Comparison of ENCODE assay signal across 14 mouse cellular contexts in the genomic region with DNA sequence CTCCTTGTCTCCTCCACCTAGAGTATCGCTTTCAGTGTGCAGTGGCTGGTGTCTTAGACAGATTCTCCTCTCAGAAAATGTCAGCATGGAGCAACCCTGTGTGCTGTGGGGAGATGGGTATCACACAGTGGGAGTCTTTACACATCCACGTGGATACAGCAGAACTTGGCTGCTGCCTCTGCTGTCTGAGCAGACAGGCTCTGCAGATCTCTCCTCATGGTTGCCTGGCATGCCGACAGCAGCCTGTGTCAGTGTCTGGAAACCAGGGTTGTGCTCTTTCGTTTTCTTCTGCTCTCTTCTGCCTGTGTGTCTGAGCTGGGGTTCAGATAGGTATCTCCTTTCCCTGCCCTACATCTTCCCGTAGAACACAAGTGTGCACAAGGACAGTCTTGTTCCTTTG.
DNase-seq lines count a peak whose midpoint lies in the region; ATAC-seq and TF ChIP-seq lines count a peak whose summit lies in the region.
"Had no signal": no experiment of that assay in that cellular context is flagged by ENCODE, and none has a peak within 500 bp of the region (broad histone marks: within the 10 kb centered on the region; RNA-seq: fewer than 3 reads in every experiment).

No protein-coding gene starts in this region.

- TF ChIP-seq POLR2A in thymus, adult 2 months (IDR thresholded peaks at IDR 0.05; ENCODE audit: control insufficient read depth, extremely low read depth, insufficient read depth, low read length, poor library complexity), result no peak

- TF ChIP-seq CTCF in stomach, postnatal 0 days (IDR thresholded peaks at IDR 0.05; ENCODE audit: low read depth), result no peak
- no peak for TF ChIP-seq CTCF in thymus, adult 2 months (IDR thresholded peaks at IDR 0.05; ENCODE audit: borderline replicate concordance, control insufficient read depth, extremely low read depth, insufficient read depth, low read length, poor library complexity)

- no peaks in the 10 kb centered on the region for H3K36me3 ChIP-seq in hindbrain, embryonic 16.5 days (ENCODE audit: control insufficient read depth, insufficient read depth, low read length)
- no peaks in the 10 kb centered on the region for H3K36me3 ChIP-seq in hindbrain, embryonic 13.5 days
- no peaks in the 10 kb centered on the region for H3K36me3 ChIP-seq in stomach, postnatal 0 days (ENCODE audit: control insufficient read depth, insufficient read depth, low read length)
- no peaks in the 10 kb centered on the region for H3K36me3 ChIP-seq in thymus, adult 2 months (ENCODE audit: control insufficient read depth, insufficient read depth, low read length)
- H3K36me3 ChIP-seq: heart, embryonic 13.5 days; hindbrain, embryonic 12.5 days; midbrain, embryonic 10.5 days had no signal

- no peaks in the 10 kb centered on the region; the same call in 1 of the 2 replicates for H3K27me3 ChIP-seq in hindbrain, embryonic 16.5 days (replicated peaks; ENCODE audit: control insufficient read depth, insufficient read depth, low read length)
- H3K27me3 ChIP-seq in hindbrain, embryonic 13.5 days, result 0 out of 2 replicates have a peak, but pooled peaks cover 22% of the 10 kb centered on the region
- H3K27me3 ChIP-seq in stomach, postnatal 0 days (ENCODE audit: control insufficient read depth, insufficient read depth, low read length), result no peaks in the 10 kb centered on the region
- H3K27me3 ChIP-seq in thymus, adult 2 months (ENCODE audit: control insufficient read depth, insufficient read depth, low read length), result no peaks in the 10 kb centered on the region

- WGBS in hindbrain, embryonic 16.5 days, result 50% methylated on average over 5 of the region's 5 CpGs
- WGBS in hindbrain, embryonic 13.5 days, result 61% methylated on average over 5 of the region's 5 CpGs
- 61% methylated on average over 5 of the region's 5 CpGs for WGBS in stomach, postnatal 0 days
- WGBS in thymus, adult 2 months, result 77% methylated on average over 5 of the region's 5 CpGs

- no peak overlapping the region for H3K4me2 ChIP-seq in hindbrain, embryonic 16.5 days (ENCODE audit: low read length)
- no peak overlapping the region for H3K4me2 ChIP-seq in hindbrain, embryonic 13.5 days
- H3K4me2 ChIP-seq in stomach, postnatal 0 days (replicated peaks; ENCODE audit: low read depth), result no peak overlapping the region
- H3K4me2 ChIP-seq: heart, embryonic 13.5 days; hindbrain, embryonic 12.5 days; liver, embryonic 11.5 days had no signal

- H3K27ac ChIP-seq in hindbrain, embryonic 16.5 days (ENCODE audit: low read depth, low read length), result no peak overlapping the region
- no peak overlapping the region for H3K27ac ChIP-seq in hindbrain, embryonic 13.5 days
- no peak overlapping the region for H3K27ac ChIP-seq in stomach, postnatal 0 days (replicated peaks)
- H3K27ac ChIP-seq in thymus, adult 2 months (ENCODE audit: control insufficient read depth, insufficient read depth, low read length), result no peak overlapping the region
- H3K27ac ChIP-seq: heart, embryonic 13.5 days; hindbrain, embryonic 12.5 days; midbrain, embryonic 10.5 days had no signal

- H3K9ac ChIP-seq in hindbrain, embryonic 16.5 days (ENCODE audit: low read depth, low read length), result no peak overlapping the region
- H3K9ac ChIP-seq in hindbrain, embryonic 13.5 days, result no peak overlapping the region
- no peak overlapping the region for H3K9ac ChIP-seq in stomach, postnatal 0 days (ENCODE audit: low read length)
- H3K9ac ChIP-seq: heart, embryonic 13.5 days; hindbrain, embryonic 12.5 days had no signal

- TF ChIP-seq EP300 in stomach, postnatal 0 days (optimal IDR thresholded peaks at IDR 0.05), result no peak

- H3K9me3 ChIP-seq in hindbrain, embryonic 16.5 days (ENCODE audit: control insufficient read depth, low read length), result no peaks in the 10 kb centered on the region
- H3K9me3 ChIP-seq in hindbrain, embryonic 13.5 days, result no peaks in the 10 kb centered on the region
- H3K9me3 ChIP-seq in stomach, postnatal 0 days (ENCODE audit: control insufficient read depth, low read length), result no peaks in the 10 kb centered on the region
- H3K9me3 ChIP-seq: heart, embryonic 13.5 days; hindbrain, embryonic 12.5 days; midbrain, embryonic 10.5 days had no signal

- no peak overlapping the region for H3K4me3 ChIP-seq in hindbrain, embryonic 16.5 days (ENCODE audit: low read length)
- H3K4me3 ChIP-seq in hindbrain, embryonic 13.5 days, result no peak overlapping the region
- no peak overlapping the region for H3K4me3 ChIP-seq in stomach, postnatal 0 days (ENCODE audit: low read depth, low read length)
- no peak overlapping the region for H3K4me3 ChIP-seq in thymus, adult 2 months (ENCODE audit: control insufficient read depth, insufficient read depth, low read length)
- H3K4me3 ChIP-seq: heart, embryonic 13.5 days; hindbrain, embryonic 12.5 days; midbrain, embryonic 10.5 days had no signal

- DNase-seq in cerebellum, adult 8-10 months, result peak; percentile 19
- DNase-seq in layer of hippocampus, adult 18-20 months (ENCODE audit: low spot score in 2 of 2), result peak; percentile 22 to 42
- peak; percentile 13 for DNase-seq in right cerebral cortex, postnatal 25 days
- no peak for DNase-seq in stomach, postnatal 0 days (ENCODE audit: low spot score)
- no peak for DNase-seq in thymus, adult 2 months
- DNase-seq: gastrocnemius, postnatal 36 days; kidney, adult 8-10 months; thymus, adult 18-20 months had no signal

- ATAC-seq in hindbrain, embryonic 16.5 days, result peak; percentile 47
- ATAC-seq in hindbrain, embryonic 13.5 days (ENCODE audit: low FRiP score), result no peak
- ATAC-seq in stomach, postnatal 0 days (ENCODE audit: low FRiP score, low TSS enrichment), result no peak

- peaks cover 3% of the 10 kb centered on the region; the same call in 1 of the 2 replicates for H3K4me1 ChIP-seq in hindbrain, embryonic 16.5 days (ENCODE audit: control insufficient read depth, insufficient read depth, low read depth, low read length)
- H3K4me1 ChIP-seq in hindbrain, embryonic 13.5 days (replicated peaks), result peaks cover 5% of the 10 kb centered on the region; the same call in 1 of the 2 replicates
- H3K4me1 ChIP-seq in stomach, postnatal 0 days (replicated peaks; ENCODE audit: control insufficient read depth, insufficient read depth), result no peaks in the 10 kb centered on the region
- no peaks in the 10 kb centered on the region for H3K4me1 ChIP-seq in thymus, adult 2 months (replicated peaks; ENCODE audit: control insufficient read depth, insufficient read depth, low read length)
- H3K4me1 ChIP-seq: heart, embryonic 13.5 days; hindbrain, embryonic 12.5 days; midbrain, embryonic 10.5 days had no signal

Comparison
In these comparisons a context has a peak if more than half of its experiments do, and no peak if none do; other contexts are left out.
1. DNase-seq: peak in cerebellum, adult 8-10 months (single experiment), layer of hippocampus, adult 18-20 months (2 of 2) and right cerebral cortex, postnatal 25 days (single experiment); none in stomach, postnatal 0 days (single experiment) and thymus, adult 2 months (single experiment).